Mouse (Mus musculus) stomach, embryonic 16.5 days (tissue): ENCODE measurements around the gene B430306N03Rik. TPM values are rescaled to one million over a fixed set of nuclear protein-coding genes. Genes with fewer than 3 reads are reported as not detected.
"Not testable (repeated sequence)": the region's sequence is repeated elsewhere in the genome, so short reads cannot be mapped to it uniquely, and the experiment has no call there.

ENCODE experiments used
- ATAC-seq: fragments of 200-750 bp; cut with Nextera tagmentation; 2 replicates; pipeline ENCODE4 v1.8.0; 2017; ENCODE audit warnings: moderate number of reproducible peaks, moderate TSS enrichment; ENCODE audit not compliant: insufficient read depth, low FRiP score
- H3K27ac ChIP-seq: fragments of 300-500 bp; sonication (generic); 2 replicates; pipeline ENCODE4 v1.5.1; 2014; ENCODE audit warnings: low read length
- H3K27me3 ChIP-seq: fragments of 300-500 bp; sonication (generic); 2 replicates; pipeline ENCODE4 v1.6.1; 2014; ENCODE audit warnings: low read length, control low read depth, mixed read lengths; ENCODE audit not compliant: control insufficient read depth, insufficient read depth
- H3K36me3 ChIP-seq: fragments of 300-500 bp; sonication (generic); 2 replicates; pipeline ENCODE4 v1.6.1; 2014; ENCODE audit warnings: low read length; ENCODE audit not compliant: control insufficient read depth, insufficient read depth
- H3K4me1 ChIP-seq: fragments of 300-500 bp; sonication (generic); 2 replicates; pipeline ENCODE4 v1.6.1; 2014; ENCODE audit warnings: low read length, control low read depth, mixed read lengths; ENCODE audit not compliant: control insufficient read depth, insufficient read depth
- H3K4me2 ChIP-seq: fragments of 300-500 bp; sonication (generic); 2 replicates; pipeline ENCODE4 v1.6.1; 2014; ENCODE audit warnings: low read depth, low read length, mixed read lengths
- H3K4me3 ChIP-seq: fragments of 300-500 bp; sonication (generic); replicated peaks from 2 replicates; pipeline ENCODE4 v1.5.1; 2014; ENCODE audit warnings: mild to moderate bottlenecking, low read length
- H3K9ac ChIP-seq: fragments of 300-500 bp; sonication (generic); 2 replicates; pipeline ENCODE4 v1.6.1; 2014; ENCODE audit warnings: low read length
- H3K9me3 ChIP-seq: fragments of 300-500 bp; sonication (generic); replicated peaks from 2 replicates; pipeline ENCODE4 v1.6.1; 2016; ENCODE audit warnings: low read length, control low read depth; ENCODE audit not compliant: control insufficient read depth
- WGBS: fragments of 180-500 bp; shearing (Covaris S2); extraction: QIAGEN DNeasy Blood & Tissue Kit; methylation state at CpG from one replicate; pipeline ENCODE4 v1.1.7; 2014; 5-methylcytosine and 5-hydroxymethylcytosine counted together
- polyA plus RNA-seq: library from polyadenylated mRNA; unstranded; fragments of >200 nt; fragmentation: Nextera tagmentation; extraction: Ambion mirVana; gene quantifications from 2 replicates; pipeline ENCODE4 v1.2.1, GENCODE M21; 2015

B430306N03Rik gene
- polyA plus RNA-seq, 1 experiment from 2014 or later = 0.41 TPM

- Histone ChIP-seq H3K36me3 (no peaks in the 10 kb centered on the region), H3K27me3 (no peaks in the 10 kb centered on the region), H3K4me1 (no peaks in the 10 kb centered on the region), H3K27ac (no peak within 1 kb of the TSS), H3K9me3 (no peaks in the 10 kb centered on the region), H3K4me2 (no peak within 1 kb of the TSS), H3K9ac (no peak within 1 kb of the TSS), H3K4me3 (no peak within 1 kb of the TSS)
- WGBS = 76% methylated on average over 5 of the region's 5 CpGs
- ATAC-seq = no peak
Observed at GRCm38 (mm10) chr17:48346231-48346630, 30.3 kb downstream of the B430306N03Rik start, which contains the start of gene Trem2. Gene Trem2, plus strand, starts transcription at chr17:48346401.

- Histone ChIP-seq H3K9ac (no peak overlapping the region), H3K9me3 (no peaks in the 10 kb centered on the region), H3K27me3 (no peaks in the 10 kb centered on the region), H3K4me2 (no peak overlapping the region), H3K4me1 (no peaks in the 10 kb centered on the region), H3K27ac (no peak overlapping the region), H3K36me3 (no peaks in the 10 kb centered on the region), H3K4me3 (no peak overlapping the region)
- no peak for ATAC-seq
- WGBS = 64% methylated on average over 4 of the region's 4 CpGs
Observed at GRCm38 (mm10) chr17:48346834-48347233, 30.9 kb downstream of the B430306N03Rik start.

- ATAC-seq = no peak
- H3K4me3 ChIP-seq = no peak overlapping the region
- no peak overlapping the region for H3K4me2 ChIP-seq
- H3K9ac ChIP-seq = no peak overlapping the region
- H3K9me3 ChIP-seq = no peaks in the 10 kb centered on the region
- H3K4me1 ChIP-seq = no peaks in the 10 kb centered on the region
- H3K36me3 ChIP-seq = no peaks in the 10 kb centered on the region
- H3K27ac ChIP-seq = no peak overlapping the region
- no peaks in the 10 kb centered on the region for H3K27me3 ChIP-seq
- 70% methylated on average over 2 of the region's 2 CpGs for WGBS
Observed at GRCm38 (mm10) chr17:48347287-48347686, 31.3 kb downstream of the B430306N03Rik start.

GRCm38 (mm10) chr17:48350681-48351193 lies 34.8 kb downstream of the B430306N03Rik start:
- no peak overlapping the region for H3K27ac ChIP-seq
- H3K9ac ChIP-seq = no peak overlapping the region
- H3K4me2 ChIP-seq = no peak overlapping the region
- H3K4me1 ChIP-seq = no peaks in the 10 kb centered on the region
- H3K9me3 ChIP-seq = no peaks in the 10 kb centered on the region
- WGBS = 65% methylated on average over 5 of the region's 5 CpGs
- H3K27me3 ChIP-seq = no peaks in the 10 kb centered on the region
- H3K36me3 ChIP-seq = no peaks in the 10 kb centered on the region
- H3K4me3 ChIP-seq = no peak overlapping the region
- ATAC-seq = no peak

- WGBS = 77% methylated on average over 7 of the region's 7 CpGs
- not testable (repeated sequence) for H3K27me3 ChIP-seq, H3K36me3 ChIP-seq, H3K27ac ChIP-seq, H3K9me3 ChIP-seq, H3K9ac ChIP-seq, H3K4me1 ChIP-seq, H3K4me2 ChIP-seq, ATAC-seq, H3K4me3 ChIP-seq
Observed at GRCm38 (mm10) chr17:48352976-48353375, 37.0 kb downstream of the B430306N03Rik start.

- Histone ChIP-seq H3K9me3 (no peaks in the 10 kb centered on the region), H3K4me1 (no peaks in the 10 kb centered on the region), H3K27ac (no peak overlapping the region), H3K9ac (no peak overlapping the region), H3K4me2 (no peak overlapping the region), H3K36me3 (no peaks in the 10 kb centered on the region), H3K4me3 (no peak overlapping the region), H3K27me3 (no peaks in the 10 kb centered on the region)
- ATAC-seq = no peak
- WGBS = 89% methylated on average over 3 of the region's 3 CpGs
Observed at GRCm38 (mm10) chr17:48355822-48356221, 39.9 kb downstream of the B430306N03Rik start.

- H3K4me2 ChIP-seq = no peak overlapping the region
- H3K27ac ChIP-seq = no peak overlapping the region
- no peaks in the 10 kb centered on the region for H3K36me3 ChIP-seq
- no peak overlapping the region for H3K4me3 ChIP-seq
- 45% methylated on average over 2 of the region's 2 CpGs for WGBS
- no peaks in the 10 kb centered on the region for H3K27me3 ChIP-seq
- 0 out of 2 replicates have a peak, but pooled peaks cover 2% of the 10 kb centered on the region for H3K4me1 ChIP-seq
- H3K9me3 ChIP-seq = no peaks in the 10 kb centered on the region
- H3K9ac ChIP-seq = no peak overlapping the region
- no peak for ATAC-seq
Observed at GRCm38 (mm10) chr17:48357892-48358291, 42.0 kb downstream of the B430306N03Rik start.

- H3K9me3 ChIP-seq = no peaks in the 10 kb centered on the region
- no peak within 1 kb of the TSS for H3K4me3 ChIP-seq
- WGBS = 67% methylated on average over 7 of the region's 7 CpGs
- H3K4me2 ChIP-seq = no peak within 1 kb of the TSS
- H3K36me3 ChIP-seq = no peaks in the 10 kb centered on the region
- H3K27ac ChIP-seq = no peak within 1 kb of the TSS
- no peak within 1 kb of the TSS for H3K9ac ChIP-seq
- H3K27me3 ChIP-seq = no peaks in the 10 kb centered on the region
- no peak for ATAC-seq
- 0 out of 2 replicates have a peak, but pooled peaks cover 3% of the 10 kb centered on the region for H3K4me1 ChIP-seq
Observed at GRCm38 (mm10) chr17:48359616-48360015, 43.7 kb downstream of the B430306N03Rik start, which contains the start of gene Treml1. Gene Treml1, plus strand, starts transcription at chr17:48359916.

GRCm38 (mm10) chr17:48360462-48360861 lies 44.5 kb downstream of the B430306N03Rik start:
- H3K27me3 ChIP-seq = no peaks in the 10 kb centered on the region
- H3K9ac ChIP-seq = no peak overlapping the region
- H3K4me1 ChIP-seq = 0 out of 2 replicates have a peak, but pooled peaks cover 3% of the 10 kb centered on the region
- no peak overlapping the region for H3K4me3 ChIP-seq
- H3K9me3 ChIP-seq = no peaks in the 10 kb centered on the region
- no peak for ATAC-seq
- H3K36me3 ChIP-seq = no peaks in the 10 kb centered on the region
- H3K27ac ChIP-seq = no peak overlapping the region
- no peak overlapping the region for H3K4me2 ChIP-seq
- WGBS = 62% methylated on average over 4 of the region's 4 CpGs
